Mouse (Mus musculus): ENCODE data around the gene Matk.
"Not testable (repeated sequence)": the region's sequence is repeated elsewhere in the genome, so short reads cannot be mapped to it uniquely, and the experiment has no call there.

Gene Matk

GRCm38 (mm10) chr10:81252424-81253419 lies at the start of gene Matk:
Matk (plus strand) TSS chr10:81252935.
- in situ Hi-C loops (cut with MseI, MboI), result no loop called here

- in situ Hi-C loops (cut with MseI, MboI), result no loop called here
Measured at GRCm38 (mm10) chr10:81202978-81203720, 49.6 kb upstream of the Matk start.

DNA sequence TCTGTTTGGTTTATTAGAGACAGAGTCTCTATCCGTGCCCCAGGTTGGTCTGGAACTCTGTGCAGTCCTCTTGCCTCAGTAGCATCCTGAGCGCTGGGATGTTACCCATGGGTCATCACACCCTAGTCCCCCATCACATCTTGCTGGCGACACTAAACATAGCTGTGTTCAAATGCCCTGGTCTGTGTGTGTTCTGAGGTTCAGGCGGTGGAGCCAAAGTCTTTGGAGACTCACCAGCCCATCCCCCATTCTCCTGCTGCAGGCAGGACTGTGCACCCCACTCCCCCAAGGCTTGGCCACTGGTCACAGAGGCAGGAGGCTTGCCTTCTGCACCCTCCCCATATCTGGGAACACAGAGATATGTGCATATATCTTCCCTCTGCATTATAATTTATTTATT lies 48.6 kb upstream of the Matk start:
- in situ Hi-C loops (cut with MseI, MboI), result no loop called here

DNA sequence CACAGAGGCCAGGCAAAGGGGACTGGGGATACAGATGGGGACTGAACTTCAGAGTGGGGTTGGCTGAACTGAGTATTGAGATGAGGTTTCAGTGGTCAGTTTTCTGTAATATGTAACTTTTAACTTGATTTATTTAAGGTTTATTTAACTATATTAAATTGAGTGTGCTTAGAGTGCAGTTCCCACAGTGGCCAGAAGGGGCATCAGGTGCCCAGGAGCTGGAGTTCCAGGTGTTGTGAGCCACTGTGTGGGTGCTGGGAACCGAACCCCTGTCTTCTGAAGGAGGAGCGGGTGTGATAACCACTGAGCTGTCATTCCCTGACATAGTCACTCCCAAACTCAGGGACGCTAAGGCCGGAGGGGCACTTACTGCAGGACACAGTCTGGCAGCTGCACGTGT lies 42.6 kb upstream of the Matk start:
- in situ Hi-C loops (cut with MseI, MboI), result no loop called here

DNA sequence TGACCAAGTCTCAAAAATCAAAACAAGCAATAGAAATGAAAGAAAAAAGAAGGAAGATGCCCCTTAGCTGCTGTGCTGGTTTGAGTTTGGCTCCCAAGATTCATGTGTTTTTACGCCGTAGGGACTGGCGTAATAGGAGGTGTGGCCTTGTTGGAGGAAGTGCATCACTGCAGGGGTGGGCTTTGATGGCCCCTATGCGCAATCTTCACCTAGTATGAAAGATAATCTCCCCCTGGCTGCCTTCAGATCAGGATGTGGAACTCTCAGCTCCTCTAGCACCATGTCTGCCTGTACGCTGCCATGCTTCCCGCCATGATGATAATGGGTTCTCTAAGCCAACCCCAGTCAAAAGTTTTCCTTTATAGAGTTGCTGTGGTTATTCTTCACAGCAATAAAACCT lies 36.5 kb upstream of the Matk start:
- in situ Hi-C loops (cut with MseI, MboI), result no loop called here

DNA sequence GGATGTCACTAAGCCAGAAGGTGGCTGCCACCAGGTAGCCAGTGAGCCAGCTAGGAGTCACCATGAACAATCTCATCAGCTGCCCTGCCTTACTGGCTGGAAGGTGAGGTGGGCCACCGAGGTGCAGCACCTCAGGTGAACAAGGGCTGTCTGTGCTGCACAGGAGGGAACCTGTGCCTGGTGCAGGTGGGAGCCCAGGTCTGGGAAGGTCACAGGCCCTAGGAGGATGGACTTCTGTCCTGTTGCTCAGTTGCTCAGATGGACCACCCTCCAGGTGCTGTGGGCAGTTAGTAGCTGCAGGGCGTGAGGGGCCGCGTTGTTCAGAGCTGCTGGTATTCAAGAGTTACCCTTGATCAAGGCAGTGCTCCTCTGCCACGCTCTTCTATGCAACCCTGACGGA lies 35.9 kb upstream of the Matk start:
- in situ Hi-C loops (cut with MseI, MboI), result no loop called here

DNA sequence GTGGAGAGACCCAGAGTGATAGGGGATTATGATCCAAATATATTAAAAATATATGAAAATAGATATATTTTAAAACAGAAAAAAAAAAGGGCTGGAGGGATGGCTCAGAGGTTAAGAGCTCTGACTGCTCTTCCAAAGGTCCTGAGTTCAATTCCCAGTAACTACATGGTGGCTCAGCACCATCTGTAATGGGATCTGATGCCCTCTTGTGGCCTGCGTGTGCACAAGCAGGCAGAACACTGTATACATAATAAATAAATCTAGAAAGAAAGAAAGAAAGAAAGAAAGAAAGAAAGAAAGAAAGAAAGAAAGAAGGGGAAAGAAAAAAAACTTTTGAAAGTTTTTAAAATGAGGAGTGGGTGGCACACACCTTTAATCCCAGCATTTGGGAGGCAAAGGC lies 35.5 kb upstream of the Matk start:
- in situ Hi-C loops (cut with MseI, MboI), result not testable (repeated sequence)

DNA sequence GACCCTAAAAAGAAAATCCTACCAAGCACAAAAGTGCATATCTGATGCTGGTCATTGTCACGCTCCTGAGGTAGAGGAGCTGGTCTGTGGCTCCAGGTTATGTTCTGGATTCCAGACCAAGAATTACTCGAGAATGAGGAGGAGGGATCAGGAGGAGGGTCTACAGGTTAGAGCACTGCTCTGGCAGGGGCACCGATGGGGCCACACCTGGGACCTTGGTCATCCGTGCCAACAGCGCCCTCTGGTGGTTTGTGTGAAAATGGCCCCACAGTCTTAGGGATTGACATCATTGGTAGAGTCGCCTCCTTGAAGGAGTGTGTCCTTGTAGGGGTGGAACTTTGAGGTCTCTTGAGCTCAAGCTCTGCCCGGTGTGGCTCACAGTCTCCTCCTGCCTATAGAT lies 34.8 kb upstream of the Matk start:
- in situ Hi-C loops (cut with MseI, MboI), result no loop called here

DNA sequence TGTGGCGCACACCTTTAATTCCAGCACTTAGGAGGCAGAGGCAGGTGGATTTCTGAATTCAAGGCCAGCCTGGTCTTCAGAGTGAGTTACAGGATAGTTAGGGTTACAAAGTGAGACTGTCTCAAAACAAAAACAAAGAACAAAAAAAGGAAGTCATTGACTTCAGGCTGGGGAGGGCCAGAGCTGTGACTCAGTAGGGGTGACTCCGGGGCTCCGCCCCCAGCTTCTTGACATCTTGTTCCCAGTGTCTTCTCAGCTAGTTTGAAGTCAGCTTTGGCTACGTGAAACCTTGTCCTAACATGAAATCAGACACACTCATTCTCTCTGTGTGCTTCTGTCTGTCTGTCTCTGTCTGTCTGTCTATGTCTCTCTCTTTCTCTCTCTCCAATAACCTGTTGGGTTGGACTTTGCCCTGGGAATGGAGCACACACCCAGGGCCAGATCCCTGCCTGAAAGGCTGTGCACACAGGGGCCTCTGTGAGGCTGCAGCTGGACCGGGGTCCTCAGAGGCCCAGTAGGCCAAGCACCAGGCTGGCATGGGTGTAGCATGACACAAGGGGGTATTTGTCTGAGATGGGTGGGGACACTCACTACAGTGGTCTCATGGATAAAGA lies 31.2 kb upstream of the Matk start:
- in situ Hi-C loops (cut with MseI, MboI), result no loop called here

DNA sequence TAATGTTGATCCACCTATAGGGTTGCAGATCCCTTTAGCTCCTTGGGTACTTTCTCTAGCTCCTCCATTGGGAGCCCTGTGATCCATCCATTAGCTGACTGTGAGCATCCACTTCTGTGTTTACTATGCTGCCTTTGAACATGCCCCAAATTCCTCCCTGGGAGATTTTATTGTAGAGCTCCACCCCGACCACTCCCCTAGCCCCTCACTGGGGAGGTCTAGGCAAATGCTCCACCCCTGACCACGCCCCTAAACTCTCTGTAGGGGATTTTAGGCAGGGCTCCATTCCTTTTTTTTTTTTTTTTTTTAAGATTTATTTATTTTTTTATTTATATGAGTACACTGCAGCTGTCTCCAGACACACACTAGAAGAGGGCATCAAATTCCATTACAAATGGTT lies 29.0 kb upstream of the Matk start:
- in situ Hi-C loops (cut with MseI, MboI), result not testable (repeated sequence)

DNA sequence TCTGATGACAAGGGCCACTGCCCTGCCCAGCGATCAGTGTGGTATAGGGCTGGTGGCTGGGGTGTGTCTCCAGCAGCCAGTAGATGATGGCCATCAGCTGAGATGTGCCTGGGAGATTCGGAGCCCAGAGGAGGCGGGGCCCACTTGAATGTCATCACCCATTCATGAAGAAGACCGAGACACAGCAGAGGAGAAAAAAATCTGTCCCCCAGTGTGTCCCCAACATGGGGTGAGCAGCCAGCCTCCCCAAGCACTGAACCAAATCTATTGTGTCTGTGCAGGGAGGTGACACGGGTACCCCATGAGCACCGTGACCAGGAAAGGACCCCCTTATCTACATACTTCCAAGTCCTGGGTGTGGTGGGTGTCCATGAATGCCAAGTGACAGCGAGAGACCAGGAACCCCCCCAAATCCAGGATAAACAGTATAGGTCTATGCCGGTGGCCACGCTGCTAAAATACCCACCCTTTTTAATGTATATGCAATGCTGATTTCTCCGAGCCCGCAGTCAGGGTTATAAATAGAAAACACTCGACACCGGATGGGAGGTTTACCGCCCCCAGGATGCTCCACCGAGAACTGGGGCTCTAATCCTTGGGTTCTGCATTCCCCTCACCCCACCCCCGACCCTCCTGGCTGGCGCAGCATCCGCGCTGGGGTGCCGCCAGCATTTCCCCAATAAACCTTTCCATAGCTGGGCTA lies 22.8 kb upstream of the Matk start:
- in situ Hi-C loops (cut with MseI, MboI), result no loop called here

DNA sequence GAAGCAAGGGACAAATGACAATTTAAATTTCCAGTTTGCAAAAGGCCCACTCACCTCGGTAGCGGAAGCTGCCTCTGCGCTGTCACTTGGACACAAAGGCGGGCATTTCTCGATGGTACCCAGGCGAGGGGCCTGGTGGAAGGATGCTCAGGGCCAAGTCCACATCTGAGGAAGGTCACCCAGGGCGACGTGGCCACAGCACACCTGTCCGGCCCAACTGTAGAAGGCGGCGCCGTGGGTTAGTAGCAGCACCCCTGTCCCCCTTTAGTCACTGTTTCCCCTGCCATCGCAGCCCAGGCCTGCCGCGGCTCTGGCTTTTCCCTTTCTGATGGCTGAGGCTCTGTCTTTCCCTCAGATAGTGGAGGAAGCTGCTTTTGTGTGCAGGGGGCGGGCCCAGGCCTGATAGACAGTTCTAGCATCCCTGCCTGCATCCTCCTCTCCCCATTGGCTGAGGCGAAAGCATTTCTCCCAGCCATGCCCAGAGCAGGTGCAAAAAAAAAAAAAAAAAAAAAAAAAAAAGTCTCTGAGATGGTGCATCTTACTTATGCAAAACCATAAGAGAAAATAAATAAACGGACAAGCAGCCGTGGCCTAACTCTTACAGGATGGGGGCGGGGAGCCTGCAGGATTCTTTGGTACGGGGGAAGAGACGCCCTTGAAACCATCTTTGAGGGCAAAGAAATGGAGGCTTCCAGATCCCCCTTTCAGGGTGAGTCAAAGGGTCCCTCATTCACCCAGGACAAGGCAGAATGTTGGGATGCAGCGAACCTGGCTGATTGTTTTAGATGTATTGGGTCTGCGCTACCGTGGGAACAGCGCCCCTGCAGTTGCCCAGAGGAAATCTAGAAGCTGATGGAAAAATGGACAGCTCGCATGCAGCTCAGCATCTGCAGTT lies 22.1 kb upstream of the Matk start, which contains the start of gene Atcay:
Gene Atcay (minus strand): TSS at position 396 of the 895 bp plus-strand sequence.
- in situ Hi-C loops (cut with MseI, MboI), result no loop called here

DNA sequence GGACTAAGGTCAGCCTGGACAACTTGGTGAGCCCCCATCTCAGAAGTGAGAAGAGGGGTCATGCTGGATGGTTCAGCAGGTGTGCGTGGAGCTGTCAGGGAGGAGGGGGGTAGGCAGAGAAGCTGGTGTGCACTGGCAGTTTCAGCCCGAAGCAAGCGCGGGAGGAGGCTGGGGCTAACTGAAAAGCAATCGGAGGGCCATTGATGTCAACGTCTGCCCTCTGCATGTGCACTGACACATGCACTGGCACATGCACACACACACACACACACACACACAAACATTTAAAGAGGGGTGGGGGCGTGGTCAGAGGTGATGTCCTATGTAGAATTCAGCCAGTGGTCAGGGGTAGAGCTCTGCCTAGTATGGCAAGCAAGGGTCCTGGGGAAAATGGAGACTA lies 21.3 kb upstream of the Matk start:
- in situ Hi-C loops (cut with MseI, MboI), result no loop called here

- in situ Hi-C loops (cut with MseI, MboI), result no loop called here
Measured at GRCm38 (mm10) chr10:81232580-81233225, 20.0 kb upstream of the Matk start, which contains the start of gene Zfr2. Zfr2 (plus strand) TSS chr10:81233155.

DNA sequence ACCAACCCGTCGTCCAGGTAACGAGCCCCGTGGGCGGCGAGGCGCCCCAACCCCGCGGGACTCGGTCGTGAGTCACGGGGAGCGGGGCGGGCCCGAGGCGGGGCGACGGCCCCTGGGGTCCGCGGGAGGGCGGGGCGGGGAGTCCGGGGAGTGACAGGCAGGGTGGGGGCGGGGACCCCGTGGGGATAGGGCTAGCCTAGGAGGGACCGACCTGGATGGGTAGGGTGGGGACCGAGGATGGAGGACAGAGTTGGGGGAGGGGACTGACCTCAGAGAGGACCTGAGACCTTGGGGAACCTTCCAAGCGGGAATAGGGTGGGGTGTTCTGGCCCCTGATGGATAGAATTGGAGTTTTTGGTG lies 19.5 kb upstream of the Matk start:
- in situ Hi-C loops (cut with MseI, MboI), result no loop called here

GRCm38 (mm10) chr10:81234206-81234605 lies 18.5 kb upstream of the Matk start:
- in situ Hi-C loops (cut with MseI, MboI), result no loop called here

DNA sequence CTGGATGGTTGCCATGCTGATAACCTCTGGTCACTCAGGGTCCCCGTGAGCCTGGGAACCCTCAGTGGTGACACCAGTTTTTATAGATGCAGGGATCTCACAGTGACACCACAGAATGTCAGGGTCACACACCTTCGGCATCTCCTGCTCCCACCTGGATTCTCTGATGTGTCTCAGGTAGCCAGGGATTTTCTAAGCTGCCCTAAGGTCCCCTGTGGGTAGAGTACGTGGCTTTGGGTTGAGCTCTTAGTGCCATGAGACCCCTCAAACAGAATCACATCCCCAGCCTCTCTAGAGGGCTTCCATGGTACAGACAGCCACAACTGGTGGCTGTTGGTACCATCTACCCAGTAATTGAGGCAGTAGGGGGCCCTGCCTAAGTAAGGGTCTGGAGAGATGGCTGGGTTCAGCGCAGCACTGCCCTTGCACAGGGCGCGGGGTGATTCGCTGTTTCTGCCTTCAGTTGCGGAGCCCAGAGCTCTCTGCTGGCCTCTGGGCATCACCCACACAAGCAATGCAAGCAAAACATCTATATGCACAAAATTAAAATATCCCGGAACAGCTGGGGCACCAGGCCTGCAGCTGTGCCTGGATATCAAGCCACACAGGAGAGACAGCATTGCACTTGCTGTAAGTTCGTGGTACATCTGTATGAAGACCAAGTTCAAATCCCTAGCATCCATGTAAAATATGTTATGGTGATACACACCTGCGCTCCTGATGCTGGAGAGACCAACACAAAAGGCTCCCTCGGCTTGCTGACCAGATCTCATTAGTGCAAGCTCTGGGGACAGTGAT lies 16.1 kb upstream of the Matk start:
- in situ Hi-C loops (cut with MseI, MboI), result no loop called here

- in situ Hi-C loops (cut with MseI, MboI), result no loop called here
Measured at GRCm38 (mm10) chr10:81238618-81239017, 14.1 kb upstream of the Matk start.

- in situ Hi-C loops (cut with MseI, MboI), result no loop called here
Measured at GRCm38 (mm10) chr10:81240876-81241275, 11.9 kb upstream of the Matk start.

All from mouse trophoblast stem cell (cell line).